Mouse (Mus musculus) heart, embryonic 11.5 days (tissue): ENCODE measurements around the gene Cux1. TPM values are rescaled to one million over a fixed set of nuclear protein-coding genes. Genes with fewer than 3 reads are reported as not detected.

Experiments used
- ATAC-seq: fragments of 200-750 bp; cut with Nextera tagmentation; replicated peaks from 2 replicates; pipeline ENCODE4 v1.8.0; 2017; ENCODE audit warnings: moderate library complexity; ENCODE audit not compliant: insufficient number of reproducible peaks, low FRiP score, low TSS enrichment
- H3K27ac ChIP-seq: fragments of 300-500 bp; sonication (generic); 2 replicates; pipeline ENCODE4 v1.5.1; 2014; ENCODE audit warnings: mild to moderate bottlenecking, low read depth, low read length
- H3K27me3 ChIP-seq: fragments of 300-500 bp; sonication (generic); 2 replicates; pipeline ENCODE4 v1.6.1; 2014; ENCODE audit warnings: mild to moderate bottlenecking, low read length, mixed read lengths; ENCODE audit not compliant: control insufficient read depth, insufficient read depth
- H3K36me3 ChIP-seq: fragments of 300-500 bp; sonication (generic); 2 replicates; pipeline ENCODE4 v1.6.1; 2014; ENCODE audit warnings: mild to moderate bottlenecking, low read length, moderate library complexity, mixed read lengths; ENCODE audit not compliant: control insufficient read depth, insufficient read depth
- H3K4me1 ChIP-seq: fragments of 300-500 bp; sonication (generic); 2 replicates; pipeline ENCODE4 v1.6.1; 2014; ENCODE audit warnings: low read length; ENCODE audit not compliant: control insufficient read depth, insufficient read depth
- H3K4me2 ChIP-seq: fragments of 300-500 bp; sonication (generic); 2 replicates; pipeline ENCODE4 v1.6.1; 2014; ENCODE audit warnings: mild to moderate bottlenecking, moderate library complexity
- H3K4me3 ChIP-seq: fragments of 300-500 bp; sonication (generic); 2 replicates; pipeline ENCODE4 v1.5.1; 2014; ENCODE audit warnings: low read depth, low read length
- H3K9ac ChIP-seq: fragments of 300-500 bp; sonication (generic); 2 replicates; pipeline ENCODE4 v1.6.1; 2014; ENCODE audit warnings: mild to moderate bottlenecking, low read depth, low read length, moderate library complexity
- H3K9me3 ChIP-seq: fragments of 300-500 bp; sonication (generic); replicated peaks from 2 replicates; pipeline ENCODE4 v1.6.1; 2016; ENCODE audit warnings: low read length; ENCODE audit not compliant: control insufficient read depth
- WGBS: fragments of 180-500 bp; shearing (Covaris S2); extraction: QIAGEN DNeasy Blood & Tissue Kit; methylation state at CpG from one replicate; pipeline ENCODE4 v1.1.7; 2014; ENCODE audit not compliant: insufficient replicate concordance; 5-methylcytosine and 5-hydroxymethylcytosine counted together
- polyA plus RNA-seq: library from polyadenylated mRNA; unstranded; fragments of >200 nt; fragmentation: Nextera tagmentation; extraction: Ambion mirVana; gene quantifications from 2 replicates; pipeline ENCODE4 v1.2.1, GENCODE M21; 2014

The Cux1 gene
- polyA plus RNA-seq, 1 experiment from 2014 or later = 67.5 TPM

DNA sequence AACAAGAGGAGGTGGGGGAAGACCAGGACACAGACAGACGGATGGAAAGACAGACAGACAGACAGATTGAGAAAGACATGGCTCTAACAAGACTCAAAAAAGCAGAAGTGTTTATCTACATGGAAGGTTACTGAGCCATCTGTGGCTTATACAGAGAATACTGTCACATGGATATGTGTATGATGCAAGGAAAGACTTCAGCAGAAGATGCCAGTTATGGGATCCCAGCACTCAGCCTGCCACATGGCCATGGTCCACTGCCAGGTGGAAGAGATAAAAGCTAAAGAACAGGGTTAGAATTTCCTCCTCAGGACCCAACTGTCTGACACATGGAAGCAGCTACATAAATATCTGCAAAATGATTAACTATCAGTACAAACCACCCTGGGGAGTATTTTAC, 84.9 kb downstream of the Cux1 start:
- Histone ChIP-seq H3K36me3 (no peaks in the 10 kb centered on the region), H3K27ac (no peak overlapping the region), H3K9me3 (no peaks in the 10 kb centered on the region), H3K9ac (no peak overlapping the region), H3K4me1 (peaks cover 23% of the 10 kb centered on the region), H3K4me3 (no peak overlapping the region), H3K4me2 (no peak overlapping the region), H3K27me3 (no peaks in the 10 kb centered on the region)
- WGBS = 82% methylated on average over 1 of the region's 1 CpGs
- ATAC-seq = no peak

- H3K9me3 ChIP-seq = no peaks in the 10 kb centered on the region
- no peak overlapping the region for H3K4me2 ChIP-seq
- no peaks in the 10 kb centered on the region for H3K27me3 ChIP-seq
- no peak overlapping the region for H3K4me3 ChIP-seq
- H3K9ac ChIP-seq = no peak overlapping the region
- H3K4me1 ChIP-seq = peaks cover 31% of the 10 kb centered on the region
- H3K36me3 ChIP-seq = no peaks in the 10 kb centered on the region
- peak overlapping the region; percentile 62; the same call in 1 of the 2 replicates for H3K27ac ChIP-seq
- ATAC-seq = no peak; the same call in 1 of the 2 replicates
- WGBS = 71% methylated on average over 7 of the region's 7 CpGs
Observed at GRCm38 (mm10) chr5:136480541-136480940, 86.7 kb downstream of the Cux1 start.

DNA sequence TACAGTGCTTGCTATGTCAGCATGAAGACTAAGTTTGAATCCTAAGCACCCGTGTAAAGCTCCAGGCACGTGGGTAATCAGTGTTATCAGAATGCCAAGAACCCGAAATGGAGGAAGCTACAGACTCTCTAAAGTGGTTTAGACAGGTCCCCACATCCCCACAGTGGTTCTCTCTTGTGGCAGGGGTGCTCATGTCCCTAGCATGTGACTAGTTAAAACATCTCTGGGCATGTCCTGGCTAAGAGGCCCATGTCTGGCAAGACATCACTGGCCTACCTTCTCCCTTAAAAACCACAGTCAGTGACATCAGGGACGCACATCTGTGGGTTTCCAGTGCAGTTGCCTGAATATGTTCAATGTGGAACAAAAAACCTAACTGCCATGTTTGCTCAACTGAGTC, 87.5 kb downstream of the Cux1 start:
- Histone ChIP-seq H3K27me3 (no peaks in the 10 kb centered on the region), H3K4me2 (no peak overlapping the region), H3K9ac (no peak overlapping the region), H3K4me1 (peaks cover 36% of the 10 kb centered on the region), H3K36me3 (no peaks in the 10 kb centered on the region), H3K9me3 (no peaks in the 10 kb centered on the region), H3K4me3 (no peak overlapping the region), H3K27ac (peak overlapping the region; percentile 62)
- 65% methylated on average over 4 of the region's 4 CpGs for WGBS
- no peak for ATAC-seq

- Histone ChIP-seq H3K9me3 (no peaks in the 10 kb centered on the region), H3K27me3 (no peaks in the 10 kb centered on the region), H3K36me3 (no peaks in the 10 kb centered on the region), H3K9ac (no peak overlapping the region), H3K4me1 (peaks cover 36% of the 10 kb centered on the region), H3K27ac (no peak overlapping the region), H3K4me3 (no peak overlapping the region), H3K4me2 (no peak overlapping the region)
- 85% methylated on average over 6 of the region's 6 CpGs for WGBS
- no peak for ATAC-seq
Observed at GRCm38 (mm10) chr5:136479024-136479763, 88.1 kb downstream of the Cux1 start.

GRCm38 (mm10) chr5:136476272-136476671, 91.0 kb downstream of the Cux1 start:
- Histone ChIP-seq H3K27me3 (no peaks in the 10 kb centered on the region), H3K4me1 (peaks cover 56% of the 10 kb centered on the region)
- WGBS = 74% methylated on average over 3 of the region's 3 CpGs

DNA sequence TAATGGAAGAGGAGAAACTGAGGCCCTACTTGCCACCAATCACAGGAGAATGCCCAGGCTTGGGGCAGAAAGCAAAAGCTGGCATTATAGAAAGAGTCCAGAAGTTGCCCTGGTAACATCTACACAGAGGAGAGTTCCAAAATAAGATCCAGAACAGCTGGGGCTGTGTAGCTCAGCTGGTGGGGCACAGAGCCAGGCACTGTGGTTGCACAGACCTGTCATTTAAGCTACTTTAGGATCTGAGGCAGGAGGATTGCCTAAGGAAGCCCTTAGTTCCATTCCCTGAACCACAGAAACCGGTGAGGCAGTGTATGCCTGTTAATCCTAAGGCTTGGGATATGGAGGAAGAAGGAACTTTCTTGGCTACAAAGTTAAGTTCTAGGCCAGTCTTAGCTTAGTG, 92.1 kb downstream of the Cux1 start:
- no peak overlapping the region for H3K27ac ChIP-seq
- H3K4me2 ChIP-seq = no peak overlapping the region
- H3K9me3 ChIP-seq = no peaks in the 10 kb centered on the region
- no peaks in the 10 kb centered on the region for H3K27me3 ChIP-seq
- WGBS = 76% methylated on average over 1 of the region's 1 CpGs
- H3K9ac ChIP-seq = no peak overlapping the region
- no peak overlapping the region for H3K4me3 ChIP-seq
- ATAC-seq = no peak
- peaks cover 60% of the 10 kb centered on the region for H3K4me1 ChIP-seq
- no peaks in the 10 kb centered on the region for H3K36me3 ChIP-seq

More at GRCm38 (mm10) chr5:136476272-136476671, 91.0 kb downstream of the Cux1 start:
- ATAC-seq = no peak
- H3K4me2 ChIP-seq = no peak overlapping the region
- H3K36me3 ChIP-seq = no peaks in the 10 kb centered on the region
- no peak overlapping the region for H3K4me3 ChIP-seq
- H3K9me3 ChIP-seq = no peaks in the 10 kb centered on the region
- no peak overlapping the region for H3K9ac ChIP-seq
- peak overlapping the region; percentile 46 for H3K27ac ChIP-seq

GRCm38 (mm10) chr5:136474086-136474485, 93.2 kb downstream of the Cux1 start:
- 56% methylated on average over 3 of the region's 3 CpGs for WGBS
- no peak overlapping the region; the same call in 1 of the 2 replicates for H3K27ac ChIP-seq
- no peaks in the 10 kb centered on the region for H3K9me3 ChIP-seq
- no peak for ATAC-seq
- H3K27me3 ChIP-seq = no peaks in the 10 kb centered on the region
- no peaks in the 10 kb centered on the region for H3K36me3 ChIP-seq
- no peak overlapping the region for H3K9ac ChIP-seq
- no peak overlapping the region for H3K4me2 ChIP-seq
- H3K4me3 ChIP-seq = no peak overlapping the region
- H3K4me1 ChIP-seq = peaks cover 60% of the 10 kb centered on the region

GRCm38 (mm10) chr5:136473337-136473736, 94.0 kb downstream of the Cux1 start:
- H3K4me3 ChIP-seq = no peak overlapping the region
- H3K4me2 ChIP-seq = peak overlapping the region; percentile 31; the same call in 1 of the 2 replicates
- H3K9me3 ChIP-seq = no peaks in the 10 kb centered on the region
- ATAC-seq = no peak
- no peak overlapping the region for H3K9ac ChIP-seq
- no peaks in the 10 kb centered on the region for H3K27me3 ChIP-seq
- peak overlapping the region; percentile 86 for H3K27ac ChIP-seq
- WGBS = 24% methylated on average over 6 of the region's 6 CpGs
- H3K36me3 ChIP-seq = no peaks in the 10 kb centered on the region
- peaks cover 64% of the 10 kb centered on the region for H3K4me1 ChIP-seq

- H3K9ac ChIP-seq = no peak overlapping the region
Observed at GRCm38 (mm10) chr5:136472846-136473245, 94.4 kb downstream of the Cux1 start.

More at GRCm38 (mm10) chr5:136472846-136473245, 94.4 kb downstream of the Cux1 start:
- Histone ChIP-seq H3K27ac (peak overlapping the region; percentile 86), H3K27me3 (no peaks in the 10 kb centered on the region), H3K4me2 (no peak overlapping the region; the same call in 1 of the 2 replicates), H3K4me1 (peaks cover 65% of the 10 kb centered on the region), H3K36me3 (no peaks in the 10 kb centered on the region), H3K4me3 (no peak overlapping the region), H3K9me3 (no peaks in the 10 kb centered on the region)
- no peak for ATAC-seq
- WGBS = 52% methylated on average over 6 of the region's 6 CpGs
